8 mouse cellular contexts compared by ENCODE assay signal in genomic region chr9:123717186-123718008, GRCm38 (mm10). TPM values are rescaled to one million over a fixed set of nuclear protein-coding genes. Genes with fewer than 3 reads are reported as not detected.
A peak's percentile ranks its signal among the peaks of the same experiment; 100 is the strongest.
DNase-seq lines count a peak whose midpoint lies in the region; ATAC-seq lines count a peak whose summit lies in the region.

Lztfl1 (minus strand) TSS chr9:123717697.

- H3K9ac ChIP-seq in hindbrain, embryonic 14.5 days = peak within 1 kb of the TSS; percentile 88

- peak; percentile 99 for DNase-seq in R1 (ENCODE audit: low read depth, low spot score)
- DNase-seq in cerebellum, postnatal 25 days = peak; percentile 92 to 97
- peak; percentile 85 to 93 for DNase-seq in frontal cortex, postnatal 25 days (ENCODE audit: low spot score in 2 of 2)
- DNase-seq in hindbrain, embryonic 14.5 days (ENCODE audit: low spot score) = peak; percentile 99
- DNase-seq in layer of hippocampus, postnatal 36 days = peak; percentile 91 to 94
- peak; percentile 99 for DNase-seq in lung, postnatal 36 days
- peak; percentile 100 for DNase-seq in retina, postnatal 1 day
- DNase-seq in urinary bladder, adult 18-20 months (ENCODE audit: low spot score in 2 of 2) = peak; percentile 80 to 95

- under 1% methylated on average over 55 of the region's 55 CpGs for WGBS in hindbrain, embryonic 14.5 days

- peak; percentile 100 for ATAC-seq in hindbrain, embryonic 14.5 days (ENCODE audit: low FRiP score)

- peak within 1 kb of the TSS; percentile 87 for H3K4me2 ChIP-seq in hindbrain, embryonic 14.5 days (replicated peaks)

- H3K36me3 ChIP-seq in hindbrain, embryonic 14.5 days (replicated peaks; ENCODE audit: control insufficient read depth, insufficient read depth) = peaks cover 1% of the 10 kb centered on the region

- H3K4me3 ChIP-seq in hindbrain, embryonic 14.5 days (replicated peaks; ENCODE audit: low read length) = peak within 1 kb of the TSS; percentile 92

- peak within 1 kb of the TSS; percentile 68 for H3K27ac ChIP-seq in hindbrain, embryonic 14.5 days

- peaks cover 8% of the 10 kb centered on the region; the same call in 1 of the 2 replicates for H3K4me1 ChIP-seq in hindbrain, embryonic 14.5 days (replicated peaks; ENCODE audit: control insufficient read depth, insufficient read depth, low read length)

- no peaks in the 10 kb centered on the region for H3K9me3 ChIP-seq in hindbrain, embryonic 14.5 days (ENCODE audit: control insufficient read depth, low read length)

- no peaks in the 10 kb centered on the region for H3K27me3 ChIP-seq in hindbrain, embryonic 14.5 days (ENCODE audit: control insufficient read depth, insufficient read depth, low read length)

RNA-seq across cellular contexts. Expression of gene Lztfl1, which starts in this region (rescaled TPM):
- 54.6 and 55.8 TPM in 2 replicates for polyA plus RNA-seq in hindbrain, embryonic 14.5 days (2014; fragmentation: Nextera tagmentation; extraction: Ambion mirVana)
- total RNA-seq in layer of hippocampus, postnatal 36 days (2021) = 10 to 100 TPM; 65.1 to 65.5 TPM

Comparison
In these comparisons a context has a peak if more than half of its experiments do, and no peak if none do; other contexts are left out.
1. Peak in every context shown above with its lines: DNase-seq, ATAC-seq, H3K4me3 ChIP-seq and H3K27ac ChIP-seq.